Mouse (Mus musculus): ENCODE results near the gene Meis2.

Meis2 gene

GRCm38 (mm10) chr2:115938926-115939563 lies 126.6 kb downstream of the Meis2 start:
- DNase-seq = peak; percentile 46

- DNase-seq = peak; percentile 41
These were observed 127.3 kb downstream of the Meis2 start for GRCm38 (mm10) chr2:115938296-115938695.

GRCm38 (mm10) chr2:115937896-115938295 lies 127.7 kb downstream of the Meis2 start:
- DNase-seq = no peak

- DNase-seq = peak; percentile 36
These were observed 128.9 kb downstream of the Meis2 start for GRCm38 (mm10) chr2:115936786-115937185.

- no peak for DNase-seq
These were observed 131.3 kb downstream of the Meis2 start for GRCm38 (mm10) chr2:115934299-115934698.

- DNase-seq = no peak
These were observed 132.4 kb downstream of the Meis2 start for GRCm38 (mm10) chr2:115933259-115933658.

GRCm38 (mm10) chr2:115925744-115926143 lies 139.9 kb downstream of the Meis2 start:
- no peak for DNase-seq

GRCm38 (mm10) chr2:115924472-115924871 lies 141.2 kb downstream of the Meis2 start:
- DNase-seq = no peak

GRCm38 (mm10) chr2:115923247-115923646 lies 142.4 kb downstream of the Meis2 start:
- DNase-seq = no peak

- no peak for DNase-seq
These were observed 144.0 kb downstream of the Meis2 start for GRCm38 (mm10) chr2:115921687-115922086.

GRCm38 (mm10) chr2:115920336-115920951 lies 145.2 kb downstream of the Meis2 start:
- no peak for DNase-seq

GRCm38 (mm10) chr2:115919141-115920071 lies 146.2 kb downstream of the Meis2 start:
- no peak for DNase-seq

- no peak for DNase-seq
These were observed 147.1 kb downstream of the Meis2 start for GRCm38 (mm10) chr2:115918561-115918960.

- no peak for DNase-seq
These were observed 151.1 kb downstream of the Meis2 start for GRCm38 (mm10) chr2:115914539-115914938.

GRCm38 (mm10) chr2:115912948-115913529 lies 152.6 kb downstream of the Meis2 start:
- no peak for DNase-seq

GRCm38 (mm10) chr2:115911913-115912642 lies 153.6 kb downstream of the Meis2 start:
- DNase-seq = no peak

GRCm38 (mm10) chr2:115910217-115910616 lies 155.4 kb downstream of the Meis2 start:
- DNase-seq = no peak

- DNase-seq = no peak
These were observed 164.6 kb downstream of the Meis2 start for GRCm38 (mm10) chr2:115901007-115901406.

- no peak for DNase-seq
These were observed 168.1 kb downstream of the Meis2 start for GRCm38 (mm10) chr2:115897559-115897958.

- no peak for DNase-seq
These were observed 168.6 kb downstream of the Meis2 start for GRCm38 (mm10) chr2:115897001-115897400.

GRCm38 (mm10) chr2:115895717-115896116 lies 169.9 kb downstream of the Meis2 start:
- DNase-seq = peak; percentile 56

GRCm38 (mm10) chr2:115895256-115895655 lies 170.4 kb downstream of the Meis2 start:
- no peak for DNase-seq
